Mouse (Mus musculus) adrenal gland, postnatal 14 days (tissue): ENCODE results near the gene Grsf1. TPM values are rescaled to one million over a fixed set of nuclear protein-coding genes. Genes with fewer than 3 reads are reported as not detected.

ENCODE experiments used
- DNase-seq: peaks from one replicate; pipeline ENCODE4 v3.0.0; 2021; ENCODE audit warnings: mixed read lengths
- long read RNA-seq, 2 experiments: library from polyadenylated mRNA; stranded (forward); transcript quantifications; one replicate each; pipeline ENCODE4 v2.0.0; 2021
- total RNA-seq: library from RNA; stranded (reverse); gene quantifications from 2 replicates; pipeline ENCODE4 v1.2.3, GENCODE M21; 2021

Gene Grsf1
- 151 and 153 TPM in 2 replicates for total RNA-seq
- long read RNA-seq, experiment 1, transcript Grsf1-201 (10 exons, 2,538 nt): major isoform, 105 of 141 reads
- long read RNA-seq, experiment 1, transcript Grsf1-202 (10 exons, 2,286 nt): minor isoform, 12 of 141 reads
- long read RNA-seq, experiment 1, partial matches to known transcripts: 16 of 141 reads
- long read RNA-seq, experiment 1, other reads (novel, unspliced or antisense): 8 of 141 reads
- long read RNA-seq, experiment 2, transcript Grsf1-201 (10 exons, 2,538 nt): major isoform, 56 of 81 reads
- long read RNA-seq, experiment 2, partial matches to known transcripts: 10 of 81 reads
- long read RNA-seq, experiment 2, other reads (novel, unspliced or antisense): 12 of 81 reads

GRCm38 (mm10) chr5:88675443-88676387 is at the start of gene Grsf1:
Grsf1 (minus strand) TSS chr5:88676171.
- peak; percentile 97 for DNase-seq

GRCm38 (mm10) chr5:88724030-88724429 is 48.1 kb upstream of the Grsf1 start:
- peak; percentile 14 for DNase-seq

GRCm38 (mm10) chr5:88722213-88722600 is 46.2 kb upstream of the Grsf1 start:
- peak; percentile 48 for DNase-seq

- peak; percentile 71 for DNase-seq
Measured at GRCm38 (mm10) chr5:88721565-88722212, 45.7 kb upstream of the Grsf1 start.

- DNase-seq: no peak
Measured at GRCm38 (mm10) chr5:88721003-88721475, 45.1 kb upstream of the Grsf1 start.

GRCm38 (mm10) chr5:88720116-88721002 is 44.4 kb upstream of the Grsf1 start, which contains the start of gene Mob1b:
Mob1b (plus strand) TSS chr5:88720855.
- peak; percentile 99 for DNase-seq

- DNase-seq: no peak
Measured at GRCm38 (mm10) chr5:88716983-88717382, 41.0 kb upstream of the Grsf1 start.

GRCm38 (mm10) chr5:88712328-88712727 is 36.4 kb upstream of the Grsf1 start:
- DNase-seq: no peak

GRCm38 (mm10) chr5:88711618-88712224 is 35.8 kb upstream of the Grsf1 start:
- DNase-seq: no peak

GRCm38 (mm10) chr5:88711128-88711527 is 35.2 kb upstream of the Grsf1 start:
- DNase-seq: no peak

GRCm38 (mm10) chr5:88703551-88703950 is 27.6 kb upstream of the Grsf1 start:
- DNase-seq: no peak

- DNase-seq: peak; percentile 13
Measured at GRCm38 (mm10) chr5:88702041-88702440, 26.1 kb upstream of the Grsf1 start.

GRCm38 (mm10) chr5:88699251-88699913 is 23.4 kb upstream of the Grsf1 start:
- no peak for DNase-seq

- no peak for DNase-seq
Measured at GRCm38 (mm10) chr5:88697291-88697690, 21.3 kb upstream of the Grsf1 start.

GRCm38 (mm10) chr5:88693057-88693456 is 17.1 kb upstream of the Grsf1 start:
- no peak for DNase-seq

GRCm38 (mm10) chr5:88692586-88692985 is 16.6 kb upstream of the Grsf1 start:
- DNase-seq: no peak

GRCm38 (mm10) chr5:88691506-88692095 is 15.6 kb upstream of the Grsf1 start:
- no peak for DNase-seq

- DNase-seq: no peak
Measured at GRCm38 (mm10) chr5:88690681-88691505, 14.9 kb upstream of the Grsf1 start.
